ENCODE assay signal across 8 mouse cellular contexts in the genomic region with DNA sequence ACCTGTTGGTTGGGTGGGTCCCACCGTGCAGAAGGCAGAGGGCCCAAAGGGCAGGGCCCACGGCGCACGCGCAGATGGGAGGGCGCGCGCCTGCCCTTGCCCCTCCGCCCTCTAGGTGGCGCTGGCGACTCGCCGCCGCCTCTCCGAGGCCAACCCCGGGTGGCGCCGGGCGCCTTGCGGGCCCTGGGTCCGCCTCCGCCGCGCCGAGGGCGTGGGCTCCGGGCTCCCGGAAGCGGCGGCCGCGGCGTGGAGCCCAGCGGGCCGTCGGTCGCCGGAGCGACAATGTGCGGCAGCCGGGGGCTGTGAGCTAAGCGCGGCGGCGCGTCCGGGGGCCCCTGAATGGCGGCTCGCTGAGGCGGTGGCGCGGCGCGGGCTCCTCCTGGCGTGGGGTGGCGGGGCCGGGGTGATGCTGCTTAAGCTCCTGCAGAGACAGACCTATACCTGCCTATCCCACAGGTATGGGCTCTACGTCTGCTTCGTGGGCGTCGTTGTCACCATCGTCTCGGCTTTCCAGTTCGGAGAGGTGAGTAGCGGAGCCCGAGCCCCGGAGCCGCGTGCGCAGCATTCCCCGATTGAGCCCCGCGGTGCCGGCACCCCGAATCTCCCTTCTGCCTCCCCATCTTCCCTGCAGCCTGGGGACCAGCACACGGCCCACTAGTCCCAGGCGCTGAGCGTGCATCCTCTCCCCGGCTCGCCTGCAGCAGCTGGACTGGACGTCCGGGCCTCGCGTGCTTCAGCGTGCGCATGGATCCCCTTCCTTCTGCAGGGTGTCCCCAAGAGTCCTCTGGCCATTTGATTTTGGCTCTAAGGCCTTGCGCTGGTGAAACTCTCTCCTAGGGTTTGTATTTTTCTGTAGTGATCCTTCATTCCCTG. TPM values are rescaled to one million over a fixed set of nuclear protein-coding genes. Genes with fewer than 3 reads are reported as not detected.
DNase-seq lines count a peak whose midpoint lies in the region; ATAC-seq lines count a peak whose summit lies in the region.

TSS of gene Dram1 (minus strand) at position 68 of the 873 bp plus-strand sequence.
TSS of gene Gnptab (plus strand) at position 120 of the 873 bp plus-strand sequence.

- peak; percentile 83 for ATAC-seq in heart, embryonic 15.5 days (replicated peaks; ENCODE audit: insufficient number of reproducible peaks, insufficient read depth, low FRiP score, low read depth)
- ATAC-seq in liver, embryonic 13.5 days (ENCODE audit: low read depth), result peak; percentile 88
- peak; percentile 90 for ATAC-seq in stomach, embryonic 14.5 days (ENCODE audit: insufficient number of reproducible peaks, insufficient read depth, low FRiP score, low read depth)

- no peaks in the 10 kb centered on the region for H3K36me3 ChIP-seq in forebrain, embryonic 10.5 days (replicated peaks)
- no peaks in the 10 kb centered on the region for H3K36me3 ChIP-seq in heart, embryonic 15.5 days
- H3K36me3 ChIP-seq in liver, embryonic 13.5 days, result no peaks in the 10 kb centered on the region
- no peaks in the 10 kb centered on the region for H3K36me3 ChIP-seq in stomach, embryonic 14.5 days (ENCODE audit: control insufficient read depth, insufficient read depth, low read length)

- H3K4me1 ChIP-seq in brown adipose tissue, adult 24 weeks (ENCODE audit: control insufficient read depth, insufficient read depth, insufficient read length, low read length), result peaks cover 5% of the 10 kb centered on the region
- H3K4me1 ChIP-seq in forebrain, embryonic 10.5 days, result peaks cover 28% of the 10 kb centered on the region
- peaks cover 35% of the 10 kb centered on the region for H3K4me1 ChIP-seq in heart, embryonic 15.5 days (replicated peaks)
- peaks cover 46% of the 10 kb centered on the region for H3K4me1 ChIP-seq in liver, embryonic 13.5 days (replicated peaks)
- H3K4me1 ChIP-seq in stomach, embryonic 14.5 days (ENCODE audit: control insufficient read depth, insufficient read depth, low read length), result peaks cover 8% of the 10 kb centered on the region; the same call in 1 of the 2 replicates

- H3K9ac ChIP-seq in heart, embryonic 15.5 days, result peak within 1 kb of the TSS; percentile 83
- peak within 1 kb of the TSS; percentile 82 for H3K9ac ChIP-seq in liver, embryonic 13.5 days
- peak within 1 kb of the TSS; percentile 32 for H3K9ac ChIP-seq in stomach, embryonic 14.5 days (replicated peaks; ENCODE audit: low read depth, low read length)

- H3K27me3 ChIP-seq in forebrain, embryonic 10.5 days (ENCODE audit: poor library complexity, severe bottlenecking), result peaks cover 9% of the 10 kb centered on the region
- H3K27me3 ChIP-seq in heart, embryonic 15.5 days, result 0 out of 2 replicates have a peak, but pooled peaks cover 5% of the 10 kb centered on the region
- H3K27me3 ChIP-seq in liver, embryonic 13.5 days, result no peaks in the 10 kb centered on the region
- H3K27me3 ChIP-seq in stomach, embryonic 14.5 days (ENCODE audit: control insufficient read depth, insufficient read depth, low read length), result no peaks in the 10 kb centered on the region

- H3K4me3 ChIP-seq in brown adipose tissue, adult 24 weeks (ENCODE audit: insufficient read depth, low read depth, low read length), result peak within 1 kb of the TSS; percentile 67
- H3K4me3 ChIP-seq in forebrain, embryonic 10.5 days, result peak within 1 kb of the TSS; percentile 86
- H3K4me3 ChIP-seq in heart, embryonic 15.5 days, result peak within 1 kb of the TSS; percentile 88
- H3K4me3 ChIP-seq in liver, embryonic 13.5 days (replicated peaks), result peak within 1 kb of the TSS; percentile 79
- peak within 1 kb of the TSS; percentile 73 for H3K4me3 ChIP-seq in stomach, embryonic 14.5 days (ENCODE audit: low read depth, low read length)

- no peak within 1 kb of the TSS for H3K27ac ChIP-seq in brown adipose tissue, adult 24 weeks (replicated peaks; ENCODE audit: low read depth, low read length)
- peak within 1 kb of the TSS; percentile 92 for H3K27ac ChIP-seq in forebrain, embryonic 10.5 days
- peak within 1 kb of the TSS; percentile 76 for H3K27ac ChIP-seq in heart, embryonic 15.5 days
- peak within 1 kb of the TSS; percentile 76 for H3K27ac ChIP-seq in liver, embryonic 13.5 days
- H3K27ac ChIP-seq in stomach, embryonic 14.5 days (ENCODE audit: low read length), result peak within 1 kb of the TSS; percentile 13; the same call in 1 of the 2 replicates

- peak; percentile 94 for DNase-seq in CD4-positive, CD25-positive, alpha-beta regulatory T cell, adult 2 months (ENCODE audit: low read depth, low spot score)
- DNase-seq in forebrain, embryonic 10.5 days (ENCODE audit: extremely low spot score, low spot score), result peak; percentile 79
- DNase-seq in kidney, postnatal 25 days, result peak; percentile 74 to 87
- DNase-seq in liver, embryonic 13.5 days, result peak; percentile 80
- peak; percentile 83 to 90 for DNase-seq in natural killer cell, adult 2 months (ENCODE audit: low spot score in 2 of 2)

- WGBS in forebrain, embryonic 10.5 days, result under 1% methylated on average over 87 of the region's 87 CpGs
- WGBS in heart, embryonic 15.5 days, result under 1% methylated on average over 71 of the region's 87 CpGs
- WGBS in liver, embryonic 13.5 days (ENCODE audit: insufficient replicate concordance), result under 1% methylated on average over 74 of the region's 87 CpGs
- whole genome bisulfite sequencing in stomach, embryonic 14.5 days, result under 1% methylated on average over 86 of the region's 87 CpGs

- no peaks in the 10 kb centered on the region for H3K9me3 ChIP-seq in forebrain, embryonic 10.5 days
- H3K9me3 ChIP-seq in heart, embryonic 15.5 days (replicated peaks), result no peaks in the 10 kb centered on the region
- H3K9me3 ChIP-seq in liver, embryonic 13.5 days (replicated peaks), result no peaks in the 10 kb centered on the region
- no peaks in the 10 kb centered on the region for H3K9me3 ChIP-seq in stomach, embryonic 14.5 days (ENCODE audit: control insufficient read depth, low read depth, low read length)

- peak within 1 kb of the TSS; percentile 96 for H3K4me2 ChIP-seq in heart, embryonic 15.5 days
- peak within 1 kb of the TSS; percentile 96 for H3K4me2 ChIP-seq in liver, embryonic 13.5 days
- H3K4me2 ChIP-seq in stomach, embryonic 14.5 days (replicated peaks; ENCODE audit: low read depth, low read length), result peak within 1 kb of the TSS; percentile 82

RNA-seq across cellular contexts. Expression of gene Dram1, which starts in this region (rescaled TPM):
- polyA plus RNA-seq in brown adipose tissue, adult 24 weeks (2012; ENCODE audit: insufficient read depth, insufficient read length, missing spikeins), result 31.8 and 40.7 TPM in 2 replicates
- polyA plus RNA-seq in forebrain, embryonic 10.5 days (2016; fragmentation: Nextera tagmentation; extraction: Ambion mirVana), result 0.36 and 0.38 TPM in 2 replicates
- 3.2 and 5.9 TPM in 2 replicates for polyA plus RNA-seq in heart, embryonic 15.5 days (2015; fragmentation: Nextera tagmentation; extraction: Ambion mirVana)
- polyA plus RNA-seq in liver, embryonic 13.5 days (2015; fragmentation: Nextera tagmentation; extraction: Ambion mirVana), result 0.77 and 1.00 TPM in 2 replicates
- 2.7 and 3.3 TPM in 2 replicates for polyA plus RNA-seq in stomach, embryonic 14.5 days (2014; fragmentation: Nextera tagmentation; extraction: Ambion mirVana)

RNA-seq across cellular contexts. Expression of gene Gnptab, which starts in this region (rescaled TPM):
- 18.3 and 30.1 TPM in 2 replicates for polyA plus RNA-seq in brown adipose tissue, adult 24 weeks (2012; ENCODE audit: insufficient read depth, insufficient read length, missing spikeins)
- polyA plus RNA-seq in forebrain, embryonic 10.5 days (2016; fragmentation: Nextera tagmentation; extraction: Ambion mirVana), result 8.3 and 9.0 TPM in 2 replicates
- polyA plus RNA-seq in heart, embryonic 15.5 days (2015; fragmentation: Nextera tagmentation; extraction: Ambion mirVana), result 7.5 and 10.5 TPM in 2 replicates
- 4.0 and 5.3 TPM in 2 replicates for polyA plus RNA-seq in liver, embryonic 13.5 days (2015; fragmentation: Nextera tagmentation; extraction: Ambion mirVana)
- polyA plus RNA-seq in stomach, embryonic 14.5 days (2014; fragmentation: Nextera tagmentation; extraction: Ambion mirVana), result 10.7 and 11.1 TPM in 2 replicates

Comparison
In these comparisons a context has a peak if more than half of its experiments do, and no peak if none do; other contexts are left out.
1. H3K9ac ChIP-seq: peak in every context shown above with its lines; median percentile 83 in heart, embryonic 15.5 days; 82 in liver, embryonic 13.5 days; 32 in stomach, embryonic 14.5 days.